In the genomic region with DNA sequence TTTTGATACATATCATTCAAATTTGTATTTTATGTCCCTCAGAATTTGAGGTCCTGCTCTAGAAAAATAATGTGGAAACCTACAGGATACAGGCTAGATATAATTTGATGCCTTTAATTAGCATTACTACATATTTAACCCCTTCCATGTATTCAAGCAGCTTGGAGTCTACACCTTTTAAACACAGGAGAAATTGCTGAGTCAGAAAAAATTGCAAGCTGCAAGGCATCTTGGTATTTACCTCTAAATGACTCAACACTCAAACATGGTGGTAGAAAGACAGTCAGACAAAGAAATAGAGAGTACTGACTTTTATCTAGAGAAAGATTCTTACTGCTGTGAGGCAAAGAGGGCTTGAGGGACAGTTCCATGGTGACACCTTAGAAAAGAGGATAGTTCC, we compare ENCODE assay signal across 21 mouse cellular contexts.
DNase-seq lines count a peak whose midpoint lies in the region; TF ChIP-seq lines count a peak whose summit lies in the region.
"Had no signal": no experiment of that assay in that cellular context is flagged by ENCODE, and none has a peak within 500 bp of the region (broad histone marks: within the 10 kb centered on the region; RNA-seq: fewer than 3 reads in every experiment).

No protein-coding gene starts in this region.

- TF ChIP-seq EP300 in CH12.LX (IDR thresholded peaks at IDR 0.05; ENCODE audit: low read length) (no peak), MEL (IDR thresholded peaks at IDR 0.05; ENCODE audit: low read depth in 1 of 2, low read length in 2 of 2) (no peak)

- DNase-seq in CH12.LX (ENCODE audit: extremely low read depth) (no peak), ES-E14 (ENCODE audit: low read depth, low spot score) (no peak), MEL (ENCODE audit: low read depth, low spot score) (no peak)
- no peak for DNase-seq in heart, adult 11 months
- no peak for DNase-seq in left cerebral cortex, postnatal 25 days (ENCODE audit: low spot score in 2 of 2)
- DNase-seq in thymus, postnatal 4 days, result no peak
- DNase-seq: adrenal gland, adult 2 months; adrenal gland, adult 8-10 months; adrenal gland, postnatal 10 days; adrenal gland, postnatal 14 days; adrenal gland, postnatal 25 days; adrenal gland, postnatal 36 days; B cell, adult 2 months; cerebellum, adult 11 months; cerebellum, adult 11-12 months; cerebellum, adult 18-20 months; cerebellum, adult 2 months; cerebellum, adult 8-10 months; cerebellum, adult 9-10 months had no signal

- H3K4me1 ChIP-seq in CH12.LX (ENCODE audit: control insufficient read depth in 1 of 2, insufficient read depth in 2 of 2) (no peaks in the 10 kb centered on the region), ES-E14 (ENCODE audit: control insufficient read depth in 2 of 2, insufficient read depth in 2 of 2, low read length in 2 of 2, poor library complexity in 1 of 2) (no peaks in the 10 kb centered on the region), MEL (ENCODE audit: control insufficient read depth in 1 of 2, insufficient read depth in 2 of 2, low read length in 2 of 2) (no peaks in the 10 kb centered on the region)

- dilution Hi-C loops in CH12.LX (cut with MboI; ENCODE audit: extremely low pct_ligation_motif_present, extremely low pct_unique_long_range_greater_than_20kb, low sequenced_read_pairs), result no loop called here

- no peak overlapping the region for H3K4me2 ChIP-seq in CH12.LX (ENCODE audit: insufficient read depth, low read depth, poor library complexity, severe bottlenecking)

- H3K27me3 ChIP-seq in CH12.LX (replicated peaks), result no peaks in the 10 kb centered on the region
- no peaks in the 10 kb centered on the region for H3K27me3 ChIP-seq in MEL (ENCODE audit: control insufficient read depth in 1 of 2, insufficient read depth in 2 of 2, low read length in 2 of 2)
- H3K27me3 ChIP-seq: Patski had no signal

- H3K9me3 ChIP-seq in CH12.LX (replicated peaks; ENCODE audit: low read length) (no peaks in the 10 kb centered on the region), ES-E14 (ENCODE audit: control insufficient read depth, insufficient read depth, low read depth, low read length) (no peaks in the 10 kb centered on the region), MEL (replicated peaks; ENCODE audit: insufficient read depth, low read length) (no peaks in the 10 kb centered on the region)

- TF ChIP-seq CTCF in CH12.LX (conservative IDR thresholded peaks at IDR 0.05 in 1 of 2, IDR thresholded peaks at IDR 0.05 in 1 of 2; ENCODE audit: low read depth in 2 of 2, low read length in 2 of 2) (no peak), MEL (IDR thresholded peaks at IDR 0.05 in 2 of 3, conservative IDR thresholded peaks at IDR 0.05 in 1 of 3; ENCODE audit: control insufficient read depth in 1 of 3, insufficient read depth in 1 of 3, low read depth in 2 of 3, low read length in 3 of 3, poor library complexity in 1 of 3, severe bottlenecking in 1 of 3) (no peak)

- no peak for TF ChIP-seq POLR2A in CH12.LX (IDR thresholded peaks at IDR 0.05; ENCODE audit: low read depth, low read length)
- no peak for TF ChIP-seq POLR2A in MEL (IDR thresholded peaks at IDR 0.05; ENCODE audit: control insufficient read depth in 1 of 2, insufficient read depth in 1 of 2, low read depth in 1 of 2, low read length in 2 of 2, poor library complexity in 1 of 2)

- no peak overlapping the region for H3K27ac ChIP-seq in CH12.LX (ENCODE audit: insufficient read depth, low read depth)
- H3K27ac ChIP-seq in ES-E14 (ENCODE audit: insufficient read depth, low read depth, low read length, poor library complexity, severe bottlenecking), result no peak overlapping the region
- no peak overlapping the region for H3K27ac ChIP-seq in MEL (ENCODE audit: control insufficient read depth, low read depth, low read length)

- H3K36me3 ChIP-seq in CH12.LX (replicated peaks in 1 of 2; ENCODE audit: control insufficient read depth in 1 of 2, insufficient read depth in 1 of 2, low read length in 1 of 2) (no peaks in the 10 kb centered on the region), ES-E14 (ENCODE audit: control insufficient read depth, insufficient read depth, low read length, poor library complexity, severe bottlenecking) (no peaks in the 10 kb centered on the region), MEL (ENCODE audit: control insufficient read depth in 1 of 2, insufficient read depth in 2 of 2, low read length in 2 of 2) (no peaks in the 10 kb centered on the region)
- H3K36me3 ChIP-seq: G1E had no signal

- TF ChIP-seq RAD21 in CH12.LX (IDR thresholded peaks at IDR 0.05; ENCODE audit: low read depth, low read length), result no peak
- TF ChIP-seq RAD21 in MEL (IDR thresholded peaks at IDR 0.05; ENCODE audit: low read depth, low read length), result no peak

- in situ Hi-C loops in CH12.LX (cut with MboI; ENCODE audit: low pct_ligation_motif_present, low pct_unique_long_range_greater_than_20kb, low sequenced_read_pairs) (no loop called here), ES-E14 (cut with MboI; ENCODE audit: low sequenced_read_pairs in 2 of 2, unreplicated experiment in 2 of 2) (no loop called here)

- no peak overlapping the region for H3K4me3 ChIP-seq in CH12.LX (replicated peaks in 1 of 3; ENCODE audit: low read depth in 2 of 3, low read length in 2 of 3, poor library complexity in 1 of 3)
- no peak overlapping the region for H3K4me3 ChIP-seq in ES-E14 (ENCODE audit: insufficient read depth in 1 of 2, low read depth in 1 of 2, low read length in 2 of 2, poor library complexity in 1 of 2, severe bottlenecking in 1 of 2)
- H3K4me3 ChIP-seq in MEL (ENCODE audit: control insufficient read depth in 1 of 2, insufficient read depth in 1 of 2, low read depth in 2 of 2, low read length in 2 of 2), result no peak overlapping the region

- H3K79me2 ChIP-seq in CH12.LX (replicated peaks; ENCODE audit: control insufficient read depth, extremely low read depth, insufficient read depth, poor library complexity, severe bottlenecking) (no peaks in the 10 kb centered on the region), MEL (ENCODE audit: control insufficient read depth, insufficient read depth, low read length, poor library complexity) (no peaks in the 10 kb centered on the region)

- no peak overlapping the region for H3K9ac ChIP-seq in CH12.LX (ENCODE audit: insufficient read depth, low read depth)
- no peak overlapping the region for H3K9ac ChIP-seq in ES-E14 (ENCODE audit: insufficient read depth, low read depth, low read length, poor library complexity, severe bottlenecking)
- H3K9ac ChIP-seq in MEL (ENCODE audit: control insufficient read depth, low read depth, low read length, poor library complexity, severe bottlenecking), result no peak overlapping the region

- intact Hi-C loops in left cerebral cortex, postnatal 25 days (cut with DNase I), result no loop called here

TF ChIP-seq in CH12.LX, 34 proteins besides CTCF, POLR2A, EP300 and RAD21:
- TF ChIP-seq CHD2 (IDR thresholded peaks at IDR 0.05; ENCODE audit: low read length) (no peak), MAZ (IDR thresholded peaks at IDR 0.05; ENCODE audit: low read depth, low read length) (no peak), MAFK (IDR thresholded peaks at IDR 0.05; ENCODE audit: insufficient replicate concordance, low read length) (peak; percentile 94)

TF ChIP-seq in ES-E14, 5 proteins besides CTCF, POLR2A, EP300 and RAD21:
- TF ChIP-seq HCFC1 (IDR thresholded peaks at IDR 0.05; ENCODE audit: borderline replicate concordance, insufficient read depth, low read length) (no peak), CHD2 (IDR thresholded peaks at IDR 0.05; ENCODE audit: low read depth, low read length) (no peak), ZNF384 (IDR thresholded peaks at IDR 0.05; ENCODE audit: low read depth, low read length) (no peak), ZC3H11A (IDR thresholded peaks at IDR 0.05; ENCODE audit: borderline replicate concordance, low read depth, low read length) (no peak), MAFK (IDR thresholded peaks at IDR 0.05; ENCODE audit: insufficient read depth, low read depth, low read length) (peak; percentile 66)
TF ChIP-seq in ES-E14: peak in this region for 1.

TF ChIP-seq in MEL, 35 proteins besides CTCF, POLR2A, EP300 and RAD21:
- TF ChIP-seq POLR2AphosphoS5 (IDR thresholded peaks at IDR 0.05; ENCODE audit: borderline replicate concordance, low read depth, low read length) (no peak), MAFK (IDR thresholded peaks at IDR 0.05; ENCODE audit: borderline replicate concordance, low read depth, low read length) (peak; percentile 52; the same call in 1 of the 2 replicates)
